ENCODE assay signal across 8 mouse cellular contexts in the genomic region with DNA sequence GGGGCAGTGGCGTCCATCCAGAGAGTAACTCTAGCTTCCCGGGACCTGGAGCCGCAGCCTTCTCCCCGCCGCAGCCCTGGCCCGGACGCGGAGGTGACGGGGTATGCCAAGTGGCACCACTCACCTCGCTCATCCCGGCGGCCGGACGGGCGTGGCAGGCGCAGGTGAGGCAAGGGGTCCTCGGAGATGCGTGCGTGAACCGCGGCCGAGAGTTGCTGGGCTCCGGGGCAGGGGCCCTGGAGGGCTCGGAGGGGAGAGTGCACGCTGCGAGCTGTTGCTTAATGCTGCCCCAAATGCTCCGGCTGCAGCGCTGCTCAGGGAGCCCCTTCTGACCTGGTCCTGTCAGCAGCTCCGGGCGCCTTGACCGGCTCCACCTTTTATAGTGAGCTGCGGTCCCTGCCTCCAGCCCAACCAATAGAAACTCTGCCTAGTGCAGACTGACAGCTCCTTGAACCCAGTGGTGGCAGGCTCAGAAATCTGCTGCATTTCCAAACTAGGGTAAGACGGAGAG. TPM values are rescaled to one million over a fixed set of nuclear protein-coding genes. Genes with fewer than 3 reads are reported as not detected.
DNase-seq lines count a peak whose midpoint lies in the region; ATAC-seq and TF ChIP-seq lines count a peak whose summit lies in the region.

A gene (minus strand): TSS at position 382 of the 511 bp plus-strand sequence.

- DNase-seq in ZHBTc4 (ENCODE audit: low read depth, low spot score) (peak; percentile 84), adipocyte (ENCODE audit: low spot score) (no peak)
- peak; percentile 75 to 76 for DNase-seq in cerebellum, postnatal 10 days
- DNase-seq in gastrocnemius, adult 2 months: peak; percentile 82
- peak; percentile 61 for DNase-seq in hindbrain, embryonic 14.5 days (ENCODE audit: low spot score)
- peak; percentile 66 for DNase-seq in left cerebral cortex, adult 11 months (ENCODE audit: low spot score)
- DNase-seq in lung, postnatal 10 days: peak; percentile 67
- peak; percentile 83 for DNase-seq in retina, postnatal 1 day

- ATAC-seq in hindbrain, embryonic 14.5 days (ENCODE audit: low FRiP score): peak; percentile 80

- peak within 1 kb of the TSS; percentile 98 for H3K4me2 ChIP-seq in hindbrain, embryonic 14.5 days (replicated peaks)

- H3K27me3 ChIP-seq in hindbrain, embryonic 14.5 days (ENCODE audit: control insufficient read depth, insufficient read depth, low read length): peaks cover 36% of the 10 kb centered on the region

- no peaks in the 10 kb centered on the region for H3K36me3 ChIP-seq in hindbrain, embryonic 14.5 days (replicated peaks; ENCODE audit: control insufficient read depth, insufficient read depth)

- H3K27ac ChIP-seq in gastrocnemius, adult 2 months: peak within 1 kb of the TSS; percentile 84
- no peak within 1 kb of the TSS for H3K27ac ChIP-seq in hindbrain, embryonic 14.5 days

- peak within 1 kb of the TSS; percentile 66 for H3K9ac ChIP-seq in hindbrain, embryonic 14.5 days

- intact Hi-C loops in gastrocnemius, adult 2 months (cut with DNase I): no loop called here

- peak within 1 kb of the TSS; percentile 90 for H3K4me3 ChIP-seq in gastrocnemius, adult 2 months
- H3K4me3 ChIP-seq in hindbrain, embryonic 14.5 days (replicated peaks; ENCODE audit: low read length): peak within 1 kb of the TSS; percentile 61

- H3K4me1 ChIP-seq in hindbrain, embryonic 14.5 days (replicated peaks; ENCODE audit: control insufficient read depth, insufficient read depth, low read length): peaks cover 23% of the 10 kb centered on the region

- under 1% methylated on average over 33 of the region's 33 CpGs for WGBS in hindbrain, embryonic 14.5 days

- H3K9me3 ChIP-seq in hindbrain, embryonic 14.5 days (ENCODE audit: control insufficient read depth, low read length): no peaks in the 10 kb centered on the region

- TF ChIP-seq CTCF in gastrocnemius, adult 2 months (IDR thresholded peaks at IDR 0.05): no peak

RNA-seq across cellular contexts. Expression of the gene that starts here (rescaled TPM):
- total RNA-seq in gastrocnemius, adult 2 months (2021): 10 to 100 TPM; 58.3 to 75.0 TPM
- polyA plus RNA-seq in hindbrain, embryonic 14.5 days (2014; fragmentation: Nextera tagmentation; extraction: Ambion mirVana): 37.2 and 55.1 TPM in 2 replicates
